Mouse (Mus musculus) MEL (cell line): ENCODE data around the gene Gm21985. TPM values are rescaled to one million over a fixed set of nuclear protein-coding genes. Genes with fewer than 3 reads are reported as not detected.

Experiments
- DNase-seq: peaks from one replicate; pipeline ENCODE4 v3.0.0; 2011; ENCODE audit warnings: low read depth, low spot score
- H3K27ac ChIP-seq: 2 replicates; pipeline ENCODE4 v1.5.1; 2012; ENCODE audit warnings: low read depth, mild to moderate bottlenecking, control low read depth, low read length, moderate library complexity; ENCODE audit not compliant: control insufficient read depth
- H3K27me3 ChIP-seq, 2 experiments: fragments of 150-350 bp in 1 of 2; sonication (generic) in 1 of 2; 2 replicates each; pipeline ENCODE4 v1.6.1; 2012; ENCODE audit warnings: low read length in 2 of 2, mild to moderate bottlenecking in 2 of 2, improper control_type of control experiment in 1 of 2, moderate library complexity in 1 of 2; ENCODE audit not compliant: insufficient read depth in 2 of 2, control insufficient read depth in 1 of 2
- H3K36me3 ChIP-seq, 2 experiments: 2 replicates each; pipeline ENCODE4 v1.6.1; 2012 to 2014; ENCODE audit warnings: low read length in 2 of 2, improper control_type of control experiment in 1 of 2, inconsistent platforms in 1 of 2, mild to moderate bottlenecking in 1 of 2; ENCODE audit not compliant: insufficient read depth in 2 of 2, control insufficient read depth in 1 of 2
- H3K4me1 ChIP-seq, 2 experiments: fragments of 150-350 bp in 1 of 2; sonication (generic) in 1 of 2; 2 replicates each; pipeline ENCODE4 v1.6.1; 2012; ENCODE audit warnings: low read length in 2 of 2, improper control_type of control experiment in 1 of 2, mild to moderate bottlenecking in 1 of 2; ENCODE audit not compliant: insufficient read depth in 2 of 2, control insufficient read depth in 1 of 2
- H3K4me3 ChIP-seq, 2 experiments: fragments of 150-350 bp in 1 of 2; sonication (generic) in 1 of 2; 2 replicates each; pipeline ENCODE4 v1.5.1; 2012; ENCODE audit warnings: low read depth in 2 of 2, low read length in 2 of 2, mild to moderate bottlenecking in 2 of 2, moderate library complexity in 2 of 2, control low read depth in 1 of 2, improper control_type of control experiment in 1 of 2; ENCODE audit not compliant: control insufficient read depth in 1 of 2, insufficient read depth in 1 of 2
- H3K79me2 ChIP-seq: 2 replicates; pipeline ENCODE4 v1.6.1; 2012; ENCODE audit warnings: mild to moderate bottlenecking, low read length, moderate library complexity; ENCODE audit not compliant: control insufficient read depth, poor library complexity, insufficient read depth
- H3K9ac ChIP-seq: 2 replicates; pipeline ENCODE4 v1.6.1; 2012; ENCODE audit warnings: low read depth, mild to moderate bottlenecking, control low read depth, low read length, moderate library complexity; ENCODE audit not compliant: control insufficient read depth, poor library complexity, severe bottlenecking
- H3K9me3 ChIP-seq: fragments of 150-350 bp; sonication (generic); replicated peaks from 2 replicates; pipeline ENCODE4 v1.6.1; 2012; ENCODE audit warnings: mild to moderate bottlenecking, low read length, improper control_type of control experiment, moderate library complexity; ENCODE audit not compliant: insufficient read depth
- BHLHE40 ChIP-seq: IDR thresholded peaks from 2 replicates; pipeline ENCODE4 v1.6.1; 2012; ENCODE audit warnings: low read depth, mild to moderate bottlenecking, inconsistent platforms, low read length, improper control_type of control experiment, borderline replicate concordance
- CHD1 ChIP-seq: IDR thresholded peaks from 2 replicates; pipeline ENCODE4 v1.6.1; 2012; ENCODE audit warnings: low read depth, mild to moderate bottlenecking, inconsistent platforms, low read length, improper control_type of control experiment
- CHD2 ChIP-seq: IDR thresholded peaks from 2 replicates; pipeline ENCODE4 v1.6.1; 2011; ENCODE audit warnings: low read length, improper control_type of control experiment
- CTCF ChIP-seq, 3 experiments: IDR thresholded peaks in 2 of 3; conservative IDR thresholded peaks in 1 of 3; 2 replicates each; pipeline ENCODE4 v1.5.1; 2011 to 2012; ENCODE audit warnings: low read length in 3 of 3, low read depth in 2 of 3, mild to moderate bottlenecking in 2 of 3, improper control_type of control experiment in 1 of 3, inconsistent platforms in 1 of 3, mixed read lengths in 1 of 3, moderate library complexity in 1 of 3; ENCODE audit not compliant: control insufficient read depth in 1 of 3, insufficient read depth in 1 of 3, poor library complexity in 1 of 3, severe bottlenecking in 1 of 3
- ELF1 ChIP-seq: IDR thresholded peaks from 2 replicates; pipeline ENCODE4 v1.6.1; 2014; ENCODE audit warnings: low read depth, mild to moderate bottlenecking, inconsistent platforms, low read length, improper control_type of control experiment, moderate library complexity
- EP300 ChIP-seq, 2 experiments: IDR thresholded peaks; 2 replicates each; pipeline ENCODE4 v1.6.1; 2011; ENCODE audit warnings: improper control_type of control experiment in 2 of 2, low read length in 2 of 2, low read depth in 1 of 2, mild to moderate bottlenecking in 1 of 2
- ETS1 ChIP-seq: IDR thresholded peaks from 2 replicates; pipeline ENCODE4 v1.6.1; 2012; ENCODE audit warnings: low read depth, mild to moderate bottlenecking, inconsistent platforms, low read length, improper control_type of control experiment, moderate library complexity
- HCFC1 ChIP-seq: IDR thresholded peaks from 2 replicates; pipeline ENCODE4 v1.6.1; 2012; ENCODE audit warnings: low read depth, mild to moderate bottlenecking, inconsistent platforms, low read length, improper control_type of control experiment, moderate library complexity
- KAT2A ChIP-seq: conservative IDR thresholded peaks from 2 replicates; pipeline ENCODE4 v1.6.1; 2012; ENCODE audit warnings: low read depth, low read length, improper control_type of control experiment, inconsistent platforms
- MAX ChIP-seq: IDR thresholded peaks from 2 replicates; pipeline ENCODE4 v1.6.1; 2011; ENCODE audit warnings: low read length, improper control_type of control experiment
- MAZ ChIP-seq: IDR thresholded peaks from 2 replicates; pipeline ENCODE4 v1.6.1; 2012; ENCODE audit warnings: low read depth, mild to moderate bottlenecking, inconsistent platforms, low read length, improper control_type of control experiment
- MXI1 ChIP-seq: IDR thresholded peaks from 2 replicates; pipeline ENCODE4 v1.6.1; 2011; ENCODE audit warnings: mild to moderate bottlenecking, low read depth, low read length, improper control_type of control experiment
- MYC ChIP-seq: IDR thresholded peaks from 2 replicates; pipeline ENCODE4 v1.6.1; 2011; ENCODE audit warnings: low read depth, mild to moderate bottlenecking, low read length, improper control_type of control experiment, moderate library complexity
- NELFE ChIP-seq: IDR thresholded peaks from 2 replicates; pipeline ENCODE4 v1.6.1; 2011; ENCODE audit warnings: low read depth, low read length, improper control_type of control experiment
- NRF1 ChIP-seq: IDR thresholded peaks from 2 replicates; pipeline ENCODE4 v1.6.1; 2014; ENCODE audit warnings: low read depth, mild to moderate bottlenecking, inconsistent platforms, low read length, improper control_type of control experiment, moderate library complexity; ENCODE audit not compliant: poor library complexity, insufficient read depth, severe bottlenecking
- POLR2A ChIP-seq, 2 experiments: IDR thresholded peaks; 2 replicates each; pipeline ENCODE4 v1.6.1; 2011 to 2012; ENCODE audit warnings: low read length in 2 of 2, mild to moderate bottlenecking in 2 of 2, control low read depth in 1 of 2, improper control_type of control experiment in 1 of 2, low read depth in 1 of 2, moderate library complexity in 1 of 2; ENCODE audit not compliant: control insufficient read depth in 1 of 2, insufficient read depth in 1 of 2, poor library complexity in 1 of 2
- POLR2AphosphoS2 ChIP-seq: IDR thresholded peaks from 2 replicates; pipeline ENCODE4 v1.6.1; 2011; ENCODE audit warnings: low read length, improper control_type of control experiment
- POLR2AphosphoS5 ChIP-seq: IDR thresholded peaks from 2 replicates; pipeline ENCODE4 v1.6.1; 2012; ENCODE audit warnings: low read depth, borderline replicate concordance, mild to moderate bottlenecking, inconsistent platforms, low read length, moderate library complexity, mixed read lengths
- RAD21 ChIP-seq: IDR thresholded peaks from 2 replicates; pipeline ENCODE4 v1.6.1; 2011; ENCODE audit warnings: mild to moderate bottlenecking, low read depth, low read length, improper control_type of control experiment
- RCOR1 ChIP-seq: IDR thresholded peaks from 2 replicates; pipeline ENCODE4 v1.6.1; 2012; ENCODE audit warnings: low read depth, mild to moderate bottlenecking, inconsistent platforms, low read length, improper control_type of control experiment
- SIN3A ChIP-seq: IDR thresholded peaks from 2 replicates; pipeline ENCODE4 v1.6.1; 2012; ENCODE audit warnings: low read length, improper control_type of control experiment, inconsistent platforms
- SMC3 ChIP-seq: IDR thresholded peaks from 2 replicates; pipeline ENCODE4 v1.6.1; 2011; ENCODE audit warnings: low read depth, low read length, improper control_type of control experiment
- TAL1 ChIP-seq: IDR thresholded peaks from 2 replicates; pipeline ENCODE4 v1.6.1; 2012; ENCODE audit warnings: mild to moderate bottlenecking, inconsistent platforms, low read length, moderate library complexity, mixed read lengths
- TBP ChIP-seq: IDR thresholded peaks from 2 replicates; pipeline ENCODE4 v1.8.0; 2011; ENCODE audit warnings: low read depth, low read length, improper control_type of control experiment
- TCF12 ChIP-seq: IDR thresholded peaks from 2 replicates; pipeline ENCODE4 v1.6.1; 2014; ENCODE audit warnings: low read depth, mild to moderate bottlenecking, inconsistent platforms, low read length, improper control_type of control experiment, moderate library complexity
- UBTF ChIP-seq: IDR thresholded peaks from 2 replicates; pipeline ENCODE4 v1.6.1; 2012; ENCODE audit warnings: low read depth, mild to moderate bottlenecking, inconsistent platforms, low read length, improper control_type of control experiment, moderate library complexity, borderline replicate concordance; ENCODE audit not compliant: insufficient read depth
- USF1 ChIP-seq: IDR thresholded peaks from 2 replicates; pipeline ENCODE4 v1.6.1; 2014; ENCODE audit warnings: low read depth, mild to moderate bottlenecking, inconsistent platforms, low read length, improper control_type of control experiment, moderate library complexity
- USF2 ChIP-seq, 2 experiments: IDR thresholded peaks; 2 replicates each; pipeline ENCODE4 v1.6.1; 2011 to 2012; ENCODE audit warnings: improper control_type of control experiment in 2 of 2, low read length in 2 of 2, borderline replicate concordance in 1 of 2, inconsistent platforms in 1 of 2, low read depth in 1 of 2, mild to moderate bottlenecking in 1 of 2; ENCODE audit not compliant: insufficient read depth in 1 of 2
- ZC3H11A ChIP-seq: IDR thresholded peaks from 2 replicates; pipeline ENCODE4 v1.6.1; 2012; ENCODE audit warnings: low read depth, mild to moderate bottlenecking, inconsistent platforms, low read length, improper control_type of control experiment
- ZKSCAN1 ChIP-seq: IDR thresholded peaks from 2 replicates; pipeline ENCODE4 v1.6.1; 2012; ENCODE audit warnings: low read depth, mild to moderate bottlenecking, inconsistent platforms, low read length, improper control_type of control experiment, moderate library complexity
- ZMIZ1 ChIP-seq: IDR thresholded peaks from 2 replicates; pipeline ENCODE4 v1.6.1; 2012; ENCODE audit warnings: low read depth, mild to moderate bottlenecking, inconsistent platforms, low read length, improper control_type of control experiment, moderate library complexity
- ZNF384 ChIP-seq: IDR thresholded peaks from 2 replicates; pipeline ENCODE4 v1.6.1; 2012; ENCODE audit warnings: low read depth, mild to moderate bottlenecking, inconsistent platforms, low read length, improper control_type of control experiment
- polyA plus RNA-seq, 2 experiments: library from polyadenylated mRNA; stranded (reverse) in 1 of 2; unstranded in 1 of 2; fragments of >175 nt in 1 of 2; fragments of >200 nt in 1 of 2; gene quantifications; 2 replicates each; pipeline versions ENCODE4 v1.2.1 to v1.2.4; 2012; ENCODE audit warnings: low replicate concordance in 2 of 2, low read depth in 1 of 2; ENCODE audit not compliant: insufficient read length in 2 of 2, insufficient read depth in 1 of 2, missing spikeins in 1 of 2
- total RNA-seq: library from RNA; depleted of rRNA; stranded (reverse); fragments of 300-350 nt; gene quantifications from 2 replicates; pipeline ENCODE4 v1.2.3, GENCODE M21; 2012

Gm21985 gene
- total and polyA plus RNA-seq, 3 experiments = 0.04 TPM; not detected in 2

DNA sequence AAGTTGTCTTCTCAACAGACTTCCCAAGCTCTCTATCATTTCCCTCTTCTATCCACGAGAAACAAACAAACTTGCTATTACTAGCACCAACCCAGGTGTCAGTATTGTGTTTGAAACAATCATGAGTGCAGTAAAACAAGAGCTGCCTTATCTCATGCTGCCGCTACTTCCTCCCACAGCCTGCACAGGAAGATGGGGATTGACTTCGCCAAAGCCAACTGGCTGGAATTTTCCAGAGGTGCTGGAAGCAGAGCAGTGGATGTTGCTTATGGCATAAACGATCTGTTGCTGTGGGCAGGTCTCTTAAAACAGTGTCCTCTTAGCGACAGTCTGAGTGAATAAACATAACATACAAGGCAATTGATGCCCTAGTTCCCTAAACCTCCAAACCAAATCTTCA lies 108.5 kb downstream of the Gm21985 start (continued):
- TF ChIP-seq CHD2 = no peak

DNA sequence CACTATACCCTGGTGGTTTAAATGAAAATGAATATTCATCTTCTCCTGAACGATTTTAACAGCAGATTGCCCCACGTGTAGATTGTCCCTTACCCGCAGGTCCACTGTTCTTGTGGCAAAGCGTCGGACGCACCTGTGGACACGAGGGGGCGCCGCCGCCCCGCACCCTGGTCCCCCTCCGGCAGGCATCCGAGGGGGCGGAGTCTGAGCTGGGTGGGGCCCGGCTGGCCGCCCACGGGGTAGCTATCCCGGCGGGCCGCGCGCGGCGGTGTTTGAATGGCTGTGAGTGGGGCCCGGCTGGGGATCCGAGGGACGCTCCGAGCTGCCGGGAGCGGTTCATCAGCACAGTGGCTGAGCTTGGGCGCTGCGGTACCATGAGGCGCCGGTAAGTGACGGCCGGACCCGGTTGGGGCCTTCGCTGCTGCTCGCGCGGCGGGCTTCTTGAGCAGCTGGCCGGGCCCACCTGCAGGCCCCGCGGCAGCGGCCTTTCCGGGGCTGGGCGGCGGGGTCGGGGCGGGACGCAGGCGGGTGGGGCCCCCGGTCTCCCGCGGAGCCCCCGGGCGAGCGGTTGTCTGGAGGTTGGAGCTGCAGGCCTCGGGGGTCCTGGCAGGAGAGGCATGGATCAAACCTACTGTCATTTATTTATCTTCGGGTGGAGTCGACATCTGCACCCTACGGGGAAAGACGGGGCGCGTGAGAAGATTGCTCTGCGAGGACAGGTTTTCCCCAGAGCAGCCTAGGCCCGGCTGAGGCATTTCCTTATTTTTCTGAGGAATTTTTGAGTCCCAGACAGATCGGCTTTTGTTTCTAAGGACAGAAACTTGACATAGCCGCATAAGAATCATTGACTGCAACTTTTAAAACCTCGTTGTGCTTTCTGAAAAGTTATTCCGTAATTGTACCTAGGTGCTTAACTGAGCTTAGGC lies 113.1 kb downstream of the Gm21985 start, which contains the start of gene Katnbl1:
Gene Katnbl1 (plus strand): TSS at position 239 of the 926 bp plus-strand sequence.
- no peaks in the 10 kb centered on the region for H3K27me3 ChIP-seq
- no peaks in the 10 kb centered on the region for H3K9me3 ChIP-seq
- DNase-seq = peak; percentile 98
- H3K79me2 ChIP-seq = peaks cover 40% of the 10 kb centered on the region
- peaks cover 5 to 7% of the 10 kb centered on the region in 2 experiments for H3K4me1 ChIP-seq
- H3K36me3 ChIP-seq = peaks cover 0 to 25% of the 10 kb centered on the region in 2 experiments; a peak in 3 of 4 replicates
- TF ChIP-seq USF2 (IDR thresholded peaks at IDR 0.05; ENCODE audit: borderline replicate concordance in 1 of 2, insufficient read depth in 1 of 2, low read depth in 1 of 2, low read length in 2 of 2) (no peak), MAX (peak; percentile 89), SMC3 (peak; percentile 98), ETS1 (peak; percentile 45; the same call in 1 of the 2 replicates), KAT2A (no peak; the same call in 1 of the 2 replicates), MYC (peak; percentile 98), SIN3A (peak; percentile 95), EP300 (IDR thresholded peaks at IDR 0.05; ENCODE audit: low read depth in 1 of 2, low read length in 2 of 2) (peak in 1 of 2 experiments; percentile 26; a peak in 2 of 4 replicates), USF1 (peak; percentile 58; the same call in 1 of the 2 replicates), TBP (peak; percentile 80), HCFC1 (peak; percentile 81), POLR2AphosphoS2 (peak; percentile 88), TAL1 (no peak), ZKSCAN1 (no peak), NELFE (peak; percentile 96), CTCF (IDR thresholded peaks at IDR 0.05 in 2 of 3, conservative IDR thresholded peaks at IDR 0.05 in 1 of 3; ENCODE audit: control insufficient read depth in 1 of 3, insufficient read depth in 1 of 3, low read depth in 2 of 3, low read length in 3 of 3, poor library complexity in 1 of 3, severe bottlenecking in 1 of 3) (peak; percentile 70 to 100 (median 99)), POLR2A (IDR thresholded peaks at IDR 0.05; ENCODE audit: control insufficient read depth in 1 of 2, insufficient read depth in 1 of 2, low read depth in 1 of 2, low read length in 2 of 2, poor library complexity in 1 of 2) (peak; percentile 92 to 93), RAD21 (no peak; the same call in none of the 2 replicates), CHD1 (peak; percentile 91; the same call in 1 of the 2 replicates), MXI1 (peak; percentile 96), ZMIZ1 (peak; percentile 93), BHLHE40 (peak; percentile 43; the same call in 1 of the 2 replicates), TCF12 (peak; percentile 62), ZNF384 (0 out of 2 replicates have a peak, but pooled peaks have one; percentile 11), POLR2AphosphoS5 (no peak), MAZ (peak; percentile 90), ELF1 (peak; percentile 16; the same call in 1 of the 2 replicates), NRF1 (0 out of 2 replicates have a peak, but pooled peaks have one; percentile 26), RCOR1 (no peak), ZC3H11A (peak; percentile 93), UBTF (peak; percentile 98)
- peak within 1 kb of the TSS; percentile 90 to 93 for H3K4me3 ChIP-seq
- peak within 1 kb of the TSS; percentile 74 for H3K27ac ChIP-seq
- H3K9ac ChIP-seq = peak within 1 kb of the TSS; percentile 97
